Mouse (Mus musculus) fibroblast of lung, adult 2 months (primary cell): ENCODE measurements around the gene Pxk.

ENCODE experiments used
- DNase-seq: peaks from one replicate; pipeline ENCODE4 v3.0.0-alpha.2; 2011; ENCODE audit warnings: low read depth

Gene Pxk

GRCm38 (mm10) chr14:8146611-8147223 is 48.7 kb downstream of the Pxk start:
- DNase-seq = no peak

GRCm38 (mm10) chr14:8148842-8149241 is 50.8 kb downstream of the Pxk start:
- DNase-seq = no peak

GRCm38 (mm10) chr14:8151757-8152156 is 53.7 kb downstream of the Pxk start:
- DNase-seq = no peak

- DNase-seq = no peak
Measured at GRCm38 (mm10) chr14:8154072-8154471, 56.1 kb downstream of the Pxk start.

- DNase-seq = no peak
Measured at GRCm38 (mm10) chr14:8156947-8157346, 58.9 kb downstream of the Pxk start.

- no peak for DNase-seq
Measured at GRCm38 (mm10) chr14:8158721-8159120, 60.7 kb downstream of the Pxk start.

GRCm38 (mm10) chr14:8159141-8159540 is 61.1 kb downstream of the Pxk start:
- DNase-seq = no peak

- DNase-seq = no peak
Measured at GRCm38 (mm10) chr14:8161777-8162176, 63.8 kb downstream of the Pxk start.

GRCm38 (mm10) chr14:8164463-8164862 is 66.5 kb downstream of the Pxk start:
- no peak for DNase-seq

GRCm38 (mm10) chr14:8172507-8173410 is 74.7 kb downstream of the Pxk start, which contains the start of gene Pdhb:
Gene Pdhb (minus strand): TSS chr14:8173025.
- peak; percentile 99 for DNase-seq

- peak; percentile 48 for DNase-seq
Measured at GRCm38 (mm10) chr14:8173542-8174250, 75.7 kb downstream of the Pxk start.

- DNase-seq = no peak
Measured at GRCm38 (mm10) chr14:8174634-8175033, 76.6 kb downstream of the Pxk start.

GRCm38 (mm10) chr14:8176251-8176650 is 78.2 kb downstream of the Pxk start:
- DNase-seq = no peak

GRCm38 (mm10) chr14:8180371-8181035 is 82.5 kb downstream of the Pxk start:
- DNase-seq = no peak

- DNase-seq = no peak
Measured at GRCm38 (mm10) chr14:8183330-8183729, 85.3 kb downstream of the Pxk start.

GRCm38 (mm10) chr14:8186278-8187045 is 88.5 kb downstream of the Pxk start:
- DNase-seq = peak; percentile 21

GRCm38 (mm10) chr14:8190556-8190955 is 92.5 kb downstream of the Pxk start:
- no peak for DNase-seq

GRCm38 (mm10) chr14:8191331-8191965 is 93.4 kb downstream of the Pxk start:
- no peak for DNase-seq

GRCm38 (mm10) chr14:8192727-8193126 is 94.7 kb downstream of the Pxk start:
- DNase-seq = no peak

GRCm38 (mm10) chr14:8200769-8201168 is 102.8 kb downstream of the Pxk start:
- no peak for DNase-seq

GRCm38 (mm10) chr14:8201715-8202114 is 103.7 kb downstream of the Pxk start:
- DNase-seq = no peak
